ENCODE assay signal across 24 mouse cellular contexts in the genomic region with DNA sequence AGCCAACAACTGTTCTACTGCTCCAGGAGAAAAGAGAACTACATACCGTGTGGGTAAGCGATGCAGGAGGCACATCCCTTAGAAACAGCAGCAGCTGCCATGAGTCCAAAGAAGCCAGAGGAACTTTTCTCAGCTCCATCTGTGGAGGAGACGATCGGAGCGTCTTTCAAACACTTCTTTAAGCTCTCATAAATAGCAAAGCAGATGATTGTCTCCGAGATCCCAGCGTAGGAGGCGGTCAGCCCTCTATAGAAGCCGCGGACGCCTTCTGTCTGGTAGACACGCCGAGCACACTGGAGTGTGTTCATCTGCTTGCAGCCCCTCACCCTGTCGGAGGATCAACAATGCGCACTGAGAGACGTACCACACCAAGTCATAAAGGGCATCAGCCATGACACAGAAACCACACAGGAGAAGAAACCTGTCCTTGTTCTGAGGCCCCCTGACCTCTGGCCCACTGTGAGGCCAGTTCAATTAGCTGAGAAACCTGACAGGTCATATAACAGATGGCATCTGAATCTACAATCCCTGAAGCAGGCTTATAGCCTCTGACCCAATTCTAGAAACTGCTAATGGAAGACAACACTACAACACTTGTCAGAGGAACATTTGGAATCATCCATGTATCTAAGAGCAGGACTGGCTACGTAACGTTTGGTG. TPM values are rescaled to one million over a fixed set of nuclear protein-coding genes. Genes with fewer than 3 reads are reported as not detected.
DNase-seq lines count a peak whose midpoint lies in the region; ATAC-seq and TF ChIP-seq lines count a peak whose summit lies in the region.
"Had no signal": no experiment of that assay in that cellular context is flagged by ENCODE, and none has a peak within 500 bp of the region (broad histone marks: within the 10 kb centered on the region; RNA-seq: fewer than 3 reads in every experiment).

No protein-coding gene starts in this region.

- no peaks in the 10 kb centered on the region for H3K9me3 ChIP-seq in forebrain, embryonic 11.5 days (ENCODE audit: control insufficient read depth, low read length)
- no peaks in the 10 kb centered on the region for H3K9me3 ChIP-seq in forebrain, embryonic 16.5 days (ENCODE audit: control insufficient read depth, low read length)
- H3K9me3 ChIP-seq in liver, postnatal 0 days (ENCODE audit: low read length): no peaks in the 10 kb centered on the region
- H3K9me3 ChIP-seq in liver, embryonic 11.5 days (ENCODE audit: control insufficient read depth, low read length): no peaks in the 10 kb centered on the region
- H3K9me3 ChIP-seq: embryonic facial prominence, embryonic 15.5 days; forebrain, embryonic 10.5 days; forebrain, embryonic 15.5 days; heart, embryonic 15.5 days; hindbrain, embryonic 10.5 days; hindbrain, embryonic 15.5 days had no signal

- no peak overlapping the region for H3K9ac ChIP-seq in forebrain, embryonic 11.5 days (ENCODE audit: low read length)
- no peak overlapping the region for H3K9ac ChIP-seq in forebrain, embryonic 16.5 days (replicated peaks; ENCODE audit: low read depth, low read length)
- H3K9ac ChIP-seq in liver, postnatal 0 days (replicated peaks): no peak overlapping the region
- no peak overlapping the region for H3K9ac ChIP-seq in liver, embryonic 11.5 days (ENCODE audit: low read depth, low read length)
- H3K9ac ChIP-seq: embryonic facial prominence, embryonic 15.5 days; forebrain, embryonic 15.5 days; heart, embryonic 15.5 days; hindbrain, embryonic 15.5 days had no signal

- no peak for TF ChIP-seq CTCF in left cerebral cortex, adult 2 months (IDR thresholded peaks at IDR 0.05)
- no peak for TF ChIP-seq CTCF in liver, postnatal 0 days (IDR thresholded peaks at IDR 0.05; ENCODE audit: low read depth)

- WGBS in forebrain, embryonic 11.5 days: 92% methylated on average over 18 of the region's 18 CpGs
- 90% methylated on average over 18 of the region's 18 CpGs for WGBS in forebrain, embryonic 16.5 days
- 91% methylated on average over 18 of the region's 18 CpGs for WGBS in liver, postnatal 0 days (ENCODE audit: insufficient replicate concordance)
- 93% methylated on average over 18 of the region's 18 CpGs for WGBS in liver, embryonic 11.5 days

- no peak for ATAC-seq in forebrain, embryonic 11.5 days (replicated peaks; ENCODE audit: low FRiP score)
- ATAC-seq in forebrain, embryonic 16.5 days: no peak
- no peak for ATAC-seq in liver, postnatal 0 days
- no peak for ATAC-seq in liver, embryonic 11.5 days (replicated peaks; ENCODE audit: low FRiP score)
- ATAC-seq: activated CD4-positive, CD25-positive, alpha-beta regulatory T cell, adult 4 months; forebrain, embryonic 15.5 days; Patski had no signal

- intact Hi-C loops in left cerebral cortex, adult 2 months (cut with DNase I): no loop called here

- H3K4me1 ChIP-seq in forebrain, embryonic 11.5 days (replicated peaks; ENCODE audit: control insufficient read depth, insufficient read depth, low read length): peaks cover 7% of the 10 kb centered on the region; the same call in 1 of the 2 replicates
- H3K4me1 ChIP-seq in forebrain, embryonic 16.5 days (replicated peaks; ENCODE audit: control insufficient read depth, insufficient read depth, low read length): 0 out of 2 replicates have a peak, but pooled peaks cover 3% of the 10 kb centered on the region
- H3K4me1 ChIP-seq in liver, postnatal 0 days (ENCODE audit: insufficient read depth): no peaks in the 10 kb centered on the region
- H3K4me1 ChIP-seq in liver, embryonic 11.5 days (replicated peaks; ENCODE audit: control insufficient read depth, insufficient read depth, low read length): peaks cover 4% of the 10 kb centered on the region; the same call in 1 of the 2 replicates
- H3K4me1 ChIP-seq: embryonic facial prominence, embryonic 15.5 days; forebrain, embryonic 15.5 days; heart, embryonic 15.5 days had no signal

- H3K4me3 ChIP-seq in forebrain, embryonic 11.5 days (ENCODE audit: low read depth, low read length): no peak overlapping the region
- no peak overlapping the region for H3K4me3 ChIP-seq in forebrain, embryonic 16.5 days (replicated peaks; ENCODE audit: low read length)
- no peak overlapping the region for H3K4me3 ChIP-seq in left cerebral cortex, adult 2 months
- H3K4me3 ChIP-seq in liver, postnatal 0 days (ENCODE audit: low read depth, low read length): no peak overlapping the region
- no peak overlapping the region for H3K4me3 ChIP-seq in liver, embryonic 11.5 days (ENCODE audit: low read depth, low read length)
- H3K4me3 ChIP-seq: embryonic facial prominence, embryonic 15.5 days; erythroblast, embryonic 14.5 days; forebrain, embryonic 10.5 days; forebrain, embryonic 15.5 days; gastrocnemius, adult 2 months; heart, embryonic 15.5 days; hindbrain, embryonic 10.5 days; hindbrain, embryonic 15.5 days had no signal

- peaks cover 3% of the 10 kb centered on the region; the same call in 1 of the 2 replicates for H3K36me3 ChIP-seq in forebrain, embryonic 11.5 days (ENCODE audit: control insufficient read depth, insufficient read depth, low read length)
- H3K36me3 ChIP-seq in forebrain, embryonic 16.5 days (ENCODE audit: control insufficient read depth, insufficient read depth): no peaks in the 10 kb centered on the region
- H3K36me3 ChIP-seq in liver, postnatal 0 days (replicated peaks; ENCODE audit: insufficient read depth, low read length): peaks cover 19% of the 10 kb centered on the region
- H3K36me3 ChIP-seq in liver, embryonic 11.5 days (ENCODE audit: control insufficient read depth, insufficient read depth, low read length): peaks cover 7% of the 10 kb centered on the region; the same call in 1 of the 2 replicates

- no peak overlapping the region for H3K27ac ChIP-seq in forebrain, embryonic 11.5 days (ENCODE audit: low read depth, low read length)
- H3K27ac ChIP-seq in forebrain, embryonic 16.5 days (ENCODE audit: low read length): no peak overlapping the region
- peak overlapping the region; percentile 17; the same call in 1 of the 2 replicates for H3K27ac ChIP-seq in left cerebral cortex, adult 2 months
- no peak overlapping the region for H3K27ac ChIP-seq in liver, postnatal 0 days (ENCODE audit: low read depth)
- H3K27ac ChIP-seq in liver, embryonic 11.5 days (ENCODE audit: low read depth, low read length): no peak overlapping the region
- H3K27ac ChIP-seq: embryonic facial prominence, embryonic 15.5 days; forebrain, embryonic 10.5 days; forebrain, embryonic 15.5 days; gastrocnemius, adult 2 months; heart, embryonic 15.5 days; hindbrain, embryonic 10.5 days; hindbrain, embryonic 15.5 days had no signal

- no peaks in the 10 kb centered on the region for H3K27me3 ChIP-seq in forebrain, embryonic 11.5 days (ENCODE audit: control insufficient read depth, insufficient read depth, low read length)
- H3K27me3 ChIP-seq in forebrain, embryonic 16.5 days (replicated peaks; ENCODE audit: control insufficient read depth, insufficient read depth, low read length): no peaks in the 10 kb centered on the region
- H3K27me3 ChIP-seq in liver, postnatal 0 days (ENCODE audit: insufficient read depth, low read length): no peaks in the 10 kb centered on the region
- H3K27me3 ChIP-seq in liver, embryonic 11.5 days (replicated peaks; ENCODE audit: control insufficient read depth, insufficient read depth, low read length): no peaks in the 10 kb centered on the region
- H3K27me3 ChIP-seq: embryonic facial prominence, embryonic 15.5 days; forebrain, embryonic 15.5 days; heart, embryonic 15.5 days; hindbrain, embryonic 15.5 days; Patski had no signal

- peak; percentile 34 for DNase-seq in forebrain, embryonic 11.5 days (ENCODE audit: low spot score)
- DNase-seq in left cerebral cortex, adult 2 months (ENCODE audit: extremely low spot score in 1 of 2, low spot score in 2 of 2): no peak
- no peak for DNase-seq in left cerebral cortex, adult 9 months (ENCODE audit: low spot score in 2 of 2)
- DNase-seq in retina, embryonic 14.5 days (ENCODE audit: low spot score): peak; percentile 27
- no peak for DNase-seq in liver, postnatal 0 days
- no peak for DNase-seq in liver, embryonic 11.5 days (ENCODE audit: low spot score)
- DNase-seq: adrenal gland, postnatal 14 days; cerebellum, adult 18-20 months; cerebellum, adult 9-11 months; cerebellum, postnatal 36 days; gastrocnemius, adult 2 months; gastrocnemius, postnatal 25 days; heart, postnatal 14 days had no signal

- TF ChIP-seq EP300 in liver, postnatal 0 days (IDR thresholded peaks at IDR 0.05; ENCODE audit: low read depth): no peak

- no peak overlapping the region for H3K4me2 ChIP-seq in forebrain, embryonic 11.5 days (ENCODE audit: low read depth, low read length, severe bottlenecking)
- no peak overlapping the region for H3K4me2 ChIP-seq in forebrain, embryonic 16.5 days (ENCODE audit: low read length)
- no peak overlapping the region for H3K4me2 ChIP-seq in liver, postnatal 0 days (ENCODE audit: low read depth, low read length)
- H3K4me2 ChIP-seq in liver, embryonic 11.5 days: no peak overlapping the region
- H3K4me2 ChIP-seq: embryonic facial prominence, embryonic 15.5 days; forebrain, embryonic 15.5 days; heart, embryonic 11.5 days; heart, embryonic 15.5 days; hindbrain, embryonic 15.5 days had no signal

RNA-seq across cellular contexts. Expression of a gene that starts 11.3 kb away (rescaled TPM):
- polyA plus RNA-seq in forebrain, embryonic 11.5 days (2014; fragmentation: Nextera tagmentation; extraction: Ambion mirVana): 25.1 and 26.3 TPM in 2 replicates
- polyA plus RNA-seq in forebrain, embryonic 16.5 days (2015; fragmentation: Nextera tagmentation; extraction: Ambion mirVana): 37.3 and 43.5 TPM in 2 replicates
- 10 to 100 TPM; 63.3 to 67.9 TPM for total RNA-seq in left cerebral cortex, adult 2 months (2021)
- 5.1 and 5.8 TPM in 2 replicates for polyA plus RNA-seq in liver, postnatal 0 days (2015; fragmentation: Nextera tagmentation; extraction: Ambion mirVana)
- polyA plus RNA-seq in liver, embryonic 11.5 days (2014; fragmentation: Nextera tagmentation; extraction: Ambion mirVana): 16.8 and 16.9 TPM in 2 replicates

RNA-seq across cellular contexts. Expression of a gene that starts 24.9 kb away (rescaled TPM):
- polyA plus RNA-seq in forebrain, embryonic 11.5 days (2014; fragmentation: Nextera tagmentation; extraction: Ambion mirVana): 12.0 and 12.2 TPM in 2 replicates
- polyA plus RNA-seq in forebrain, embryonic 16.5 days (2015; fragmentation: Nextera tagmentation; extraction: Ambion mirVana): 22.4 and 22.7 TPM in 2 replicates
- total RNA-seq in left cerebral cortex, adult 2 months (2021): 10 to 100 TPM; 25.9 to 30.2 TPM
- 52.2 and 53.2 TPM in 2 replicates for polyA plus RNA-seq in liver, postnatal 0 days (2015; fragmentation: Nextera tagmentation; extraction: Ambion mirVana)
- polyA plus RNA-seq in liver, embryonic 11.5 days (2014; fragmentation: Nextera tagmentation; extraction: Ambion mirVana): 21.9 and 23.2 TPM in 2 replicates

RNA-seq across cellular contexts. Expression of a gene that starts 46.8 kb away (rescaled TPM):
- polyA plus RNA-seq in forebrain, embryonic 11.5 days (2014; fragmentation: Nextera tagmentation; extraction: Ambion mirVana): 6.3 and 7.0 TPM in 2 replicates
- 19.5 and 21.0 TPM in 2 replicates for polyA plus RNA-seq in forebrain, embryonic 16.5 days (2015; fragmentation: Nextera tagmentation; extraction: Ambion mirVana)
- total RNA-seq in left cerebral cortex, adult 2 months (2021): 10 to 100 TPM; 24.6 to 25.4 TPM
- polyA plus RNA-seq in liver, postnatal 0 days (2015; fragmentation: Nextera tagmentation; extraction: Ambion mirVana): 4.9 and 7.8 TPM in 2 replicates
- polyA plus RNA-seq in liver, embryonic 11.5 days (2014; fragmentation: Nextera tagmentation; extraction: Ambion mirVana): 12.6 and 12.9 TPM in 2 replicates

Comparison
In these comparisons a context has a peak if more than half of its experiments do, and no peak if none do; other contexts are left out.
1. DNase-seq: peak in forebrain, embryonic 11.5 days (single experiment) and retina, embryonic 14.5 days (single experiment); none in left cerebral cortex, adult 2 months (0 of 2), left cerebral cortex, adult 9 months (0 of 2), liver, postnatal 0 days (single experiment) and liver, embryonic 11.5 days (single experiment).